Mouse (Mus musculus) Patski (cell line): ENCODE data around the gene Zranb1. TPM values are rescaled to one million over a fixed set of nuclear protein-coding genes. Genes with fewer than 3 reads are reported as not detected.

Source experiments
- ATAC-seq: fragments of 100-300 bp; one replicate; pipeline ENCODE4 v1.8.0; 2021
- CTCF ChIA-PET: fragments of 350-600 bp; sonication (Branson Sonifier 250); formaldehyde crosslinking; loops from one replicate; lab custom pipeline; 2022; ENCODE audit warnings: inconsistent platforms; lab: Charles Lee
- POLR2A ChIA-PET: fragments of 350-600 bp; sonication (Branson Sonifier 250); formaldehyde crosslinking; loops from one replicate; lab custom pipeline; 2022; ENCODE audit warnings: antibody characterized with exemption, inconsistent platforms; lab: Charles Lee
- DNase-seq: peaks from one replicate; pipeline ENCODE4 v3.0.0-alpha.2; 2011; ENCODE audit warnings: low read depth, low spot score
- H3K27me3 ChIP-seq: fragments of 371-371 bp; one replicate; pipeline ENCODE4 v1.5.1; 2021
- CTCF ChIP-seq: fragments of 100-300 bp; IDR thresholded peaks from one replicate; pipeline ENCODE4 v1.5.1; 2021
- in situ Hi-C: fragments of 300-500 bp; cut with MboI; formaldehyde crosslinking; loops from 3 replicates; pipeline ENCODE4 v1.11.1; 2018; ENCODE audit warnings: low pct_unique_long_range_greater_than_20kb, mixed read lengths
- polyA plus RNA-seq: library from polyadenylated mRNA; unstranded; gene quantifications from one replicate; pipeline ENCODE4 v1.2.3, GENCODE M21; 2021

The Zranb1 gene
- polyA plus RNA-seq, 1 experiment from 2014 or later = 22.9 TPM

DNA sequence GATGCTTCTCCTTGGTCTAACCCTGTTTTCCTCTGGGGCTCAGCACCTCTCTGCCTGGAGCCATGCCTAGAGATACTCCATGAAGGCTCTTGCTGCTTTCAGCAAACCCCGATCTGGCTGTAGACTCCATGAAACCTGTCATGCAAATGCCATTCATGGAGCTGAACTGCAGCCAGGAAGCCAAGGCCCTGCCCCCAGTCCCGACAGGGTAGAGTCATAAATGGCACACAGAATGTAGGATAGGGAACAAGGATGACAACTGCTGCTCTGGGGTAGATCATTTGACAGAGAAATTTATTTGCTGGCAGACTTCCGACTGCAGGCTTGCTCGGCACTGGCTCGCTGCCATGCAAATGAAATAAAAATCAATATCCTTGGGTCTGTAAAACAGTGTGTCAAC lies 80.2 kb downstream of the Zranb1 start:
- in situ Hi-C loops = no loop called here
- no peak for TF ChIP-seq CTCF
- CTCF ChIA-PET = no interaction called here
- no peaks in the 10 kb centered on the region for H3K27me3 ChIP-seq
- ATAC-seq (no peak), DNase-seq (no peak)
- POLR2A ChIA-PET = interaction anchor here (0.6 kb wide), 1 partner anchor 31 kb away, joined by 3 read pairs; no protein-coding TSS in a partner anchor

DNA sequence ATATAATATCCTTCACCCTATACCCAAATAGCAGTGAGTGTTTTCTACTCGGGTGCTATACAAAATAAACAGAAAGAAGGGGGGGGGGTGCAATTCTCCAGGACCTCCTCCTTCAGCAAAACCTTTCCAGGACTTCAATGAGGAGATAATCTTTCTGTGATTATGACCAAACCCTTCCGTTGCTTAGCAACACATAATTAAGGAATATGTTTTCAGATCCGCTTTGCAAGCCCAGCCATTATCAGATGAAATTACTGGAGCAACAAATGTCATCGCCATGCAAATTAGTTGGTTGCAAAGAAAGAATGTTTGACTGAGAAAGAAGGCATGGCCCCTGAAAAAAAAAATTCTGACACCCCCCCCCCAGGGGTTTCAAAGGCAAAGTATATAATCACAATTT lies 80.7 kb downstream of the Zranb1 start:
- ChIA-PET POLR2A (no interaction called here), CTCF (no interaction called here)
- DNase-seq = no peak
- no peak for ATAC-seq
- H3K27me3 ChIP-seq = no peaks in the 10 kb centered on the region
- in situ Hi-C loops = no loop called here
- TF ChIP-seq CTCF = no peak

DNA sequence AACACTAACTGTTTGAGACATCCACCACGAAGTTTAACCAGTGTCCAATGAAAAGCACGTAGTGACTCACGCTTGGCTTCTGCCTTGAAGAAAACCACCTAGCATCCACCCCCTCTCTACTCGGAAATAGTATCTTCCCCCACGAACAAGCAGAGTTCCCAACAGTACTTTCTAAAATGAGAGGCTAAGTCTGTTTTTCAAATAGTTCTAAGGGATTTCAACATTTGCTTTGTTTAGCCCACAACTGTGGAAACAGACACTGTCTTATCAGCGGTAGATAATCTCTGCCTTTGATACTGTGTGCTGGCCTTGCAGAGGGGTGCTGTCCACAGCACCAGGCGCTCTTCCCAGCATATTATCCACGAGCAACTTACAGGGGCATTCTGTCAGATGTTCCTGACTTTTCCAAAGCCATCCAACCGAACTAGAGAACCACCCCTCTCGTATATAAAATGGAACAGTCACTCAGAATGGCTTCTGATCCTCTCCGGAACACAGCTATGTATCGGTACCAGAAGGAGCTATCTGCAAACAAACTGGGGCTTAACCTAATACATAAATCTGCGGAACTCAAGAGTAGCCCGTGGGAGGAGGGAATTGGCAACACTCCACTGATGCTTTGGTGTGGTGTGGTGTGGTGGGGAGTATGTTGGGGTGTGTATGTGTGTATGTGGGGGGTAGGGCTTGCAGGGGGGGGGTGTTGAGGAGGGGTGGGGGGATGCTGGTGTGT lies 81.9 kb downstream of the Zranb1 start:
- ATAC-seq (peak; percentile 41), DNase-seq (no peak)
- in situ Hi-C loops = no loop called here
- H3K27me3 ChIP-seq = no peaks in the 10 kb centered on the region
- ChIA-PET POLR2A (no interaction called here), CTCF (no interaction called here)
- TF ChIP-seq CTCF = no peak

DNA sequence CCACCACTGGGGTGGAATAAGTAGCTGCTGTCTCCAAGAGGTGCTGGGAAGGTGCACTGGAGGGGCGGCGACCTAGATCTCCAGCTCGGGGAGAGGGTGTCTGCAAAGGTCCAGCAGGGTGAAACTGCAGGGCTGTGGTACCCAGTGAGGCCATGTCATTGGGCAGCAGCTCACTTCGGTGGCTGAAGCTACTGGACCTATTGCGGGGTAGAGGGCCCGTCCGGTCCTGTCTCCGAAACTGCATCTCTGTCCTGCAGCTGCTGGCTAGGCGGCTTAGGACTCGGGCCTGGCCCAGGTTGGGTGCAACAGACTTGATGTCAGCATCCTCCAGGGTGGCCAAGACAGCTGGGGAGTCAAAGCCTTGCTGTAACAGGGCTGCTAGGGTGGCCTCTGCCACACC lies 83.0 kb downstream of the Zranb1 start:
- DNase-seq (no peak), ATAC-seq (no peak)
- TF ChIP-seq CTCF = no peak
- H3K27me3 ChIP-seq = no peaks in the 10 kb centered on the region
- CTCF ChIA-PET = no interaction called here
- in situ Hi-C loops = no loop called here
- POLR2A ChIA-PET = interaction anchor here (0.5 kb wide), 2 partner anchors 191 to 460 kb away, joined by 3 to 4 read pairs; no protein-coding TSS in a partner anchor

DNA sequence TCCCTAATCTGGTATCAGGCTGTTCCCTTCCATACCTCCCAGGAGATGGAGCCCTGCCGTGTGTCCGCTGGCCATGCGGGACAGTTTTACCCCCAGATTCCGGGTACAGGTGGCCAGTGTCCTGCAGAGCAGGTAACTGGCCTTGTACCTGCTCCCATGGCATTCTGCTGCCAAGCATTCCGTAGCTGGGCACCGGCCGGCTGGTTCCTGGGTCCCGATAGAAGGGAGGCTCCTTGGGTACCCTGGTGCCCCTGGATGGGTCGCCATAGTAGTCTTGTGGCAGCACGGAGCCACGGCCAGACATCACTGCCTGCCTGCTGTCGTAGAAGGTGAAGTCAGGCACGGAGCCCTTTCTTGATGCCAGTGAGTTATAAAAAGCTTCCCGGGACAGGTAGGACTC lies 83.7 kb downstream of the Zranb1 start:
- ChIA-PET CTCF (no interaction called here), POLR2A (interaction anchor here (0.6 kb wide), 1 partner anchor 58 kb away, joined by 3 read pairs; no protein-coding TSS in a partner anchor)
- TF ChIP-seq CTCF = no peak
- no peaks in the 10 kb centered on the region for H3K27me3 ChIP-seq
- ATAC-seq (no peak), DNase-seq (no peak)
- in situ Hi-C loops = no loop called here

DNA sequence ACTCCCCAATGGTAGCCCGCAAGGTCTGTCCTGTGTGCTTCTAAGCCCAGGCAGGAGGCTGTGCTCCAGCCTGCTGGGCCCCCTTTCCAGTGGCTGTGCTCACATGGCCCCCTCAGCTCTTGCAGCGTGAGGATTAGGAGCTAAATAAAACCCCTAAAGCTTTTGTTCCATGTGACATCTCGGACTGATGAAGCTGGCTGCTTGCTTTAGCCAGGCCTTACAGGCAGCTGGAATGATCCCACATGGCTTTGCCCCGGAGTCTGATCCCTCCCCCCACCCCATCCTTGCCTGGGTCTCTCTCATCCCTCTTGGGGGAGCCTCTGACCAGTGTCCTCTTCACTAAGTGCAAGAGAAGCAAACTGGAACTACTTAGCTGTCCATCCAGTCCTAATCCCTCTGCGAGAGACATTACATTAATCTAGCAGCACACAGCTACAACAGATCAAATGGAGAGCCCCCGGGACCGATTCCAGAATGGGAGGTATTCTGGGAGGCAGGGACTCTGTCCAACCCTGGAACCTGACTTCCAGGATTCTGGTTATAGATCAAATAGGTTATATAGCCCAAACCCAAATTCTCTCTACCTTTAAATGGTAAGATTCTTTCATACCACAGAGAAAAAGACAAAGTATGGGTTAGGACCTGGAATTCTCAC lies 84.6 kb downstream of the Zranb1 start:
- in situ Hi-C loops = no loop called here
- TF ChIP-seq CTCF = no peak
- ATAC-seq (no peak), DNase-seq (no peak)
- ChIA-PET POLR2A (interaction anchor here (0.5 kb wide), 1 partner anchor 73 kb away, joined by 5 read pairs; no protein-coding TSS in a partner anchor), CTCF (interaction anchor here (1.6 kb wide), 1 partner anchor 17 kb away, joined by 5 read pairs; no protein-coding TSS in a partner anchor)
- H3K27me3 ChIP-seq = no peaks in the 10 kb centered on the region

DNA sequence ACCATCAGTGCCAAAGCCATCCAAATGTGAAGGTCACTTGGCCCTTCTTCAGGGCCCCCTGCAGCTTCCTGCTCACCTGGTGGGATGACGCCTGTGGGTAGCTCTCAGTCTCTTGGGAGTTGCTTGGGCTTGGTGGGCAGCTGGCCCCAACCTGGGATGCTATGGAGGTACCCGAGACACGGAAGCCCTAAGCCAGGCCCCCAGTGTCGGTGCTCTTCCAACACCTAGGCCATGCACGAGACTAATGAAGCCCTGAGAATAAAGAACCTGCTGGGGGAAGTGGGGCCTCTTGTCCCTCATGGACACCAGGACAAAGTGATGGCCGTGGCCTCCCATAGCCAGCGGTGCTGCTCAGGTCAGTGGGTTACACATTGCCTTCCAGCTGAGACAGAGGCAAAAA lies 88.0 kb downstream of the Zranb1 start:
- no peaks in the 10 kb centered on the region for H3K27me3 ChIP-seq
- no peak for TF ChIP-seq CTCF
- ChIA-PET POLR2A (no interaction called here), CTCF (no interaction called here)
- DNase-seq = no peak
- in situ Hi-C loops = no loop called here
- no peak for ATAC-seq

DNA sequence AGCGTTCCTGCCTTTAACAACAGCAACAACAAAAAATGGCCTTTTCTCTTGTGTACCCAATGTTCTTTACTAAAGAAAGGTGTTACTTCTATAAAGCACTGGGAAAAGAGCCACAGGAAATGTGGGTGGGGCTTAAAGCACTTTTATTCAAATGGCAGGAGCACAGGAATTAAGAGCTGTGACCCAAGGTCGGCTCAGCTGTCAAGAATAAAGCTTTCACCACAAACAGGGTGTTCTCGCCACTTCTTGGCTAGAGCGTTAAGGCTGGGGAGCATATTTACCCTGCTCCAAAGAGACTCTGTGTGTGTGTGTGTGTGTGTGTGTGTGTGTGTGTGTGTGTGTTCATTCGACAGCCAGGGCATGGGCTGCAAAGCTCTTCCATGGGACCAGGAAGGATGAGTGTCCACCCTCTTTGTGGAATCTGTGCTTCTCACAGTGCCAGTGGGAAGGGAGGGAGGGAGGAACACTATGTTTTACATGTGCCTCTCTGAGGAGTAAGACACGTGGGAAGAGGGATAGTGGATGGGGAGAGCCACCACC lies 88.6 kb downstream of the Zranb1 start:
- no peak for TF ChIP-seq CTCF
- no peaks in the 10 kb centered on the region for H3K27me3 ChIP-seq
- in situ Hi-C loops = loop anchor here (10.0 kb wide), 1 partner anchor 295 kb away; no protein-coding TSS in a partner anchor
- ChIA-PET POLR2A (interaction anchor here (0.8 kb wide), 1 partner anchor 17 kb away, joined by 3 read pairs; no protein-coding TSS in a partner anchor), CTCF (no interaction called here)
- no peak for DNase-seq
- no peak for ATAC-seq

DNA sequence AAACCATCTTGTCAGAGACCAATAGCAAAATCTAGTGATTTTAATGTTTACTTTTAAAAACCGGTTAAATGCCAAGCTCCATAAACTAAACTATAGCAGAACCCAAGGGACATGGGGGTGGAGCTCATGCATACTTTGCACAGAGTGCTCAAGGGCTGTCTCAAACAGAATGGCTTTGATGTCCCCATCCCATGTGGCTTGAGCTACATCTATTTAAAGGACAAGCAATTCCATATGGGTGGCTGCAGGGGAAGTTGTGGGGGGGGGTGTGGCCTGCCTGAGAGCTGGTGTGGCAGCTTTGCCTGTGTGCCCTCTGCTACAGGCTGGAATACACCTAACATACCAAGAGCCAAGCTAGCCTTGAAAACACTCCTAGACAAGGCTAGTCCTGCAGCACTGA lies 93.8 kb downstream of the Zranb1 start:
- DNase-seq = no peak
- H3K27me3 ChIP-seq = no peaks in the 10 kb centered on the region
- ChIA-PET CTCF (interaction anchor here (1.0 to 1.2 kb wide), 2 partner anchors 12 to 17 kb away, joined by 3 read pairs; no protein-coding TSS in a partner anchor), POLR2A (no interaction called here)
- TF ChIP-seq CTCF = no peak
- in situ Hi-C loops = loop anchor here (10.0 kb wide), 1 partner anchor 290 kb away; no protein-coding TSS in a partner anchor
- no peak for ATAC-seq

DNA sequence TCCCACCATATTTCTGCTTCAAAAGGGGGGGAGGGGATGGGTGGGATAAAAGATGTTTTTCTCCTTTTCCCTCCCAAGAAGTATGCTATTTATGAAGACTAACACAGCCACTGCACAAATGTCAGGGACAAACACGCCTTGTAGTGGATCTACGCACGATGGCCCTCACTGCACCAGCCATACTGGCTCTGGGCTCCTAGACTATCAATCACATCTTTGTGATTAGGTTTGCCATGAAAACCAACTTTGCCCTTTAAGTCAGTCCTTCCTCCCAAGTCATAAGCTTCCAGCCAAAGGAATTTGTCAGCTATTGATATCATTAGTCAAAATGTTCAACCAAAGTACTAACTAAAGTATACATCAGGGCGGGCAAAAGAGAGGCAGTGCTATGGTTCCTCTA lies 97.0 kb downstream of the Zranb1 start:
- DNase-seq (no peak), ATAC-seq (no peak)
- ChIA-PET POLR2A (no interaction called here), CTCF (interaction anchor here (1.5 to 1.8 kb wide), 2 partner anchors 38 to 542 kb away, joined by 3 read pairs; no protein-coding TSS in a partner anchor)
- in situ Hi-C loops = loop anchor here (10.0 kb wide), 1 partner anchor 287 kb away; no protein-coding TSS in a partner anchor
- no peaks in the 10 kb centered on the region for H3K27me3 ChIP-seq
- no peak for TF ChIP-seq CTCF
